Mouse (Mus musculus) limb, embryonic 13.5 days (tissue): ENCODE data around the gene Pou3f1. TPM values are rescaled to one million over a fixed set of nuclear protein-coding genes. Genes with fewer than 3 reads are reported as not detected.
A peak's percentile ranks its signal among the peaks of the same experiment; 100 is the strongest.

Source experiments
- ATAC-seq: fragments of 200-750 bp; cut with Nextera tagmentation; 2 replicates; pipeline ENCODE4 v1.8.0; 2017; ENCODE audit warnings: low read depth, moderate number of reproducible peaks, moderate TSS enrichment; ENCODE audit not compliant: low FRiP score
- H3K27ac ChIP-seq: fragments of 300-500 bp; sonication (generic); 2 replicates; pipeline ENCODE4 v1.5.1; 2015; ENCODE audit warnings: inconsistent platforms, mild to moderate bottlenecking, moderate library complexity
- H3K27me3 ChIP-seq: fragments of 300-500 bp; sonication (generic); 2 replicates; pipeline ENCODE4 v1.6.1; 2015; ENCODE audit warnings: mild to moderate bottlenecking, inconsistent platforms
- H3K36me3 ChIP-seq: fragments of 300-500 bp; sonication (generic); 2 replicates; pipeline ENCODE4 v1.6.1; 2015; ENCODE audit warnings: inconsistent platforms, mild to moderate bottlenecking, moderate library complexity
- H3K4me1 ChIP-seq: fragments of 300-500 bp; sonication (generic); 2 replicates; pipeline ENCODE4 v1.6.1; 2015; ENCODE audit warnings: inconsistent platforms
- H3K4me2 ChIP-seq: fragments of 300-500 bp; sonication (generic); replicated peaks from 2 replicates; pipeline ENCODE4 v1.6.1; 2015; ENCODE audit warnings: inconsistent platforms, mild to moderate bottlenecking, moderate library complexity
- H3K4me3 ChIP-seq: fragments of 300-500 bp; sonication (generic); 2 replicates; pipeline ENCODE4 v1.5.1; 2015; ENCODE audit warnings: moderate library complexity, mild to moderate bottlenecking, inconsistent platforms
- H3K9ac ChIP-seq: fragments of 300-500 bp; sonication (generic); 2 replicates; pipeline ENCODE4 v1.6.1; 2015; ENCODE audit warnings: mild to moderate bottlenecking, inconsistent platforms
- H3K9me3 ChIP-seq: fragments of 300-500 bp; sonication (generic); 2 replicates; pipeline ENCODE4 v1.6.1; 2016; ENCODE audit warnings: inconsistent platforms
- WGBS: fragments of 180-500 bp; shearing (Covaris S2); methylation state at CpG from one replicate; pipeline ENCODE4 v1.1.7; 2015; 5-methylcytosine and 5-hydroxymethylcytosine counted together
- polyA plus RNA-seq: library from polyadenylated mRNA; unstranded; fragments of >200 nt; fragmentation: Nextera tagmentation; extraction: Ambion mirVana; gene quantifications from 2 replicates; pipeline ENCODE4 v1.2.1, GENCODE M21; 2015

Pou3f1 gene
- polyA plus RNA-seq, 1 experiment from 2014 or later = 0.99 TPM

DNA sequence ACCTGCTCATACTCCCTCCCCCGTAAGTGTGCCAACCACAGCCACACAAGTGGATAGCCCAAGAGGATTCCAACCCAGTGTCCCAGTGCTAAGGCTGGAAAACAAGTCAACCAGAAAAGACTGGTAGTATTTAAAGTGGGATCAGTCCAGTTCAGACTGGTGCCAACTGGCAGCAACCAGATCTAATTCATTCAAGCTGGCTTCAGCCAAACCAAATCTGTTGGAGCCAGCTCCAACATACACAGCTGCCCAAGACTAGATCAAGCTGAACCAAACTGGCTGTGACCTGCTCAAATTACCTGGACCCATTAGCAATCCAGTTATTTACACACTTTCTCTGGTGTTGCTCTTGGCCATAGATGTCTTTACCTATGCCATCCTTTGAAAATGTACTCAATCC, 29.8 kb upstream of the Pou3f1 start:
- no peak overlapping the region for H3K27ac ChIP-seq
- peaks cover 5% of the 10 kb centered on the region; the same call in 1 of the 2 replicates for H3K4me1 ChIP-seq
- no peak for ATAC-seq
- no peaks in the 10 kb centered on the region for H3K9me3 ChIP-seq
- H3K4me3 ChIP-seq = no peak overlapping the region
- H3K9ac ChIP-seq = no peak overlapping the region
- WGBS = 47% methylated on average over 1 of the region's 1 CpGs
- no peaks in the 10 kb centered on the region for H3K27me3 ChIP-seq
- no peak overlapping the region for H3K4me2 ChIP-seq
- H3K36me3 ChIP-seq = no peaks in the 10 kb centered on the region

GRCm38 (mm10) chr4:124631456-124631855, 25.2 kb upstream of the Pou3f1 start:
- no peak overlapping the region for H3K4me2 ChIP-seq
- H3K4me1 ChIP-seq = no peaks in the 10 kb centered on the region
- no peak overlapping the region for H3K4me3 ChIP-seq
- H3K9ac ChIP-seq = no peak overlapping the region
- H3K9me3 ChIP-seq = no peaks in the 10 kb centered on the region
- H3K27ac ChIP-seq = no peak overlapping the region
- H3K36me3 ChIP-seq = no peaks in the 10 kb centered on the region
- H3K27me3 ChIP-seq = peaks cover 9% of the 10 kb centered on the region; the same call in 1 of the 2 replicates
- no peak for ATAC-seq
- 33% methylated on average over 4 of the region's 4 CpGs for WGBS

GRCm38 (mm10) chr4:124632856-124633255, 23.8 kb upstream of the Pou3f1 start:
- Histone ChIP-seq H3K4me2 (no peak overlapping the region), H3K4me1 (no peaks in the 10 kb centered on the region), H3K4me3 (no peak overlapping the region), H3K27ac (no peak overlapping the region), H3K27me3 (peaks cover 22% of the 10 kb centered on the region; the same call in 1 of the 2 replicates), H3K9me3 (no peaks in the 10 kb centered on the region), H3K9ac (no peak overlapping the region), H3K36me3 (no peaks in the 10 kb centered on the region)
- 78% methylated on average over 10 of the region's 10 CpGs for WGBS
- ATAC-seq = no peak

GRCm38 (mm10) chr4:124633281-124633680, 23.3 kb upstream of the Pou3f1 start:
- H3K36me3 ChIP-seq = no peaks in the 10 kb centered on the region
- H3K27ac ChIP-seq = no peak overlapping the region
- no peak overlapping the region for H3K4me3 ChIP-seq
- no peak overlapping the region for H3K4me2 ChIP-seq
- H3K9ac ChIP-seq = no peak overlapping the region
- ATAC-seq = no peak
- 6% methylated on average over 9 of the region's 9 CpGs for WGBS
- H3K4me1 ChIP-seq = no peaks in the 10 kb centered on the region
- peaks cover 26% of the 10 kb centered on the region; the same call in 1 of the 2 replicates for H3K27me3 ChIP-seq
- no peaks in the 10 kb centered on the region for H3K9me3 ChIP-seq

- Histone ChIP-seq H3K9ac (no peak overlapping the region), H3K36me3 (no peaks in the 10 kb centered on the region), H3K27ac (no peak overlapping the region), H3K27me3 (peaks cover 66% of the 10 kb centered on the region), H3K4me1 (no peaks in the 10 kb centered on the region), H3K4me2 (no peak overlapping the region), H3K4me3 (no peak overlapping the region), H3K9me3 (no peaks in the 10 kb centered on the region)
- ATAC-seq = no peak
- WGBS = 21% methylated on average over 12 of the region's 12 CpGs
Measured at GRCm38 (mm10) chr4:124639715-124640114, 16.9 kb upstream of the Pou3f1 start.

GRCm38 (mm10) chr4:124643859-124644258, 12.7 kb upstream of the Pou3f1 start:
- WGBS = 91% methylated on average over 9 of the region's 9 CpGs
- no peak overlapping the region for H3K4me3 ChIP-seq
- H3K27ac ChIP-seq = no peak overlapping the region
- no peak overlapping the region for H3K9ac ChIP-seq
- H3K9me3 ChIP-seq = no peaks in the 10 kb centered on the region
- ATAC-seq = no peak
- H3K4me1 ChIP-seq = peaks cover 13% of the 10 kb centered on the region
- no peaks in the 10 kb centered on the region for H3K36me3 ChIP-seq
- peaks cover 53% of the 10 kb centered on the region for H3K27me3 ChIP-seq
- H3K4me2 ChIP-seq = no peak overlapping the region

DNA sequence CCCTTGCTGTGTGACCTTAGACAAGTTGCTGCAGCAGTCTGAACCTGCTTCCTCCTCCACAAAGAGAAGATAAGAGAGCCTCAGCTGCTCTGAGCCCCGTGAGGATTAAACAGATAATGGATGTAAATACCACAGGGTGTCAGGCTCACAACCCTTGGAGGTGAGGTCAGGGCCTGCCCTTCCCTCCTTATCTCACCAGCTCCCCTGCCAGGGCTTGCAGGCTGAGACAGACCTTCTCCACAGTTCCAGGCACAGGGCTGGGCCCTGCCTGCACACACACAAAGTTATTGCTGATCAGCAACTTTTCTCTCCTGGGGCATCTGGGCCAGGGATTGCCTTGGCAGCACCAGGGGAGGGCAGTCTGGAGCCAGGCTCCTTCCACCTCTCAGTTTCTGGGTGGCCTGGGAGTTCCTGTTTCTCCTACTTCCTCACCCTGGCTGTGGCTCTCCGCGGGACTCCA, 11.6 kb upstream of the Pou3f1 start:
- Histone ChIP-seq H3K27me3 (peaks cover 53% of the 10 kb centered on the region), H3K9me3 (no peaks in the 10 kb centered on the region), H3K9ac (no peak overlapping the region), H3K4me1 (peaks cover 13% of the 10 kb centered on the region), H3K36me3 (no peaks in the 10 kb centered on the region), H3K4me3 (no peak overlapping the region), H3K4me2 (no peak overlapping the region), H3K27ac (no peak overlapping the region)
- no peak for ATAC-seq
- WGBS = 12% methylated on average over 3 of the region's 3 CpGs

GRCm38 (mm10) chr4:124646591-124646990, 10.0 kb upstream of the Pou3f1 start:
- no peaks in the 10 kb centered on the region for H3K36me3 ChIP-seq
- 11% methylated on average over 8 of the region's 8 CpGs for WGBS
- no peaks in the 10 kb centered on the region for H3K9me3 ChIP-seq
- peaks cover 13% of the 10 kb centered on the region for H3K4me1 ChIP-seq
- H3K27me3 ChIP-seq = peaks cover 54% of the 10 kb centered on the region
- H3K9ac ChIP-seq = peak overlapping the region; percentile 26; the same call in 1 of the 2 replicates
- peak overlapping the region; percentile 50 for H3K4me2 ChIP-seq
- no peak overlapping the region; the same call in 1 of the 2 replicates for H3K27ac ChIP-seq
- 0 out of 2 replicates have a peak overlapping the region, but pooled peaks have one; percentile 8 for H3K4me3 ChIP-seq
- ATAC-seq = no peak

DNA sequence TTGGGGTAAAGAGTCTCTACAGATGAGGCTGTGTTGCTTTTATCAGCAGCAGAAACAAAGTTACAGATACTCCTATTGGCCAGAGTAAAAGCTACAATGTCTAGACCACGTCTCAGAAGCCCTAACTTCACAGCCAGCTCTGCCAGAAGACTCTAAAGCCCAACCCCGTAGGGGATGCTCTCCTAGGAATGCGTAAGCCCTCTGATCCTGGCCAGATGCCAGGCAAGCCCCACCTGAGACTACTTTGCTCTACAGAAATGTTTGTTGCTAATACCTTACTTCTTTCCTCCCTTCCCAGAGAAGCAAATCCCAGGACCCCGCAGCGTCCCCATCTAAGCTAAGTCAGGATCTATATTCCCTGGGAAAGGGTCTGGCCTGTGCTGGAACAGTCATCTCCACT, 8.7 kb upstream of the Pou3f1 start:
- no peak overlapping the region for H3K27ac ChIP-seq
- peaks cover 18% of the 10 kb centered on the region for H3K4me1 ChIP-seq
- no peak overlapping the region for H3K4me2 ChIP-seq
- WGBS = 25% methylated on average over 5 of the region's 5 CpGs
- H3K9ac ChIP-seq = no peak overlapping the region
- no peak for ATAC-seq
- H3K27me3 ChIP-seq = peaks cover 58% of the 10 kb centered on the region
- no peaks in the 10 kb centered on the region for H3K36me3 ChIP-seq
- no peaks in the 10 kb centered on the region for H3K9me3 ChIP-seq
- no peak overlapping the region for H3K4me3 ChIP-seq

DNA sequence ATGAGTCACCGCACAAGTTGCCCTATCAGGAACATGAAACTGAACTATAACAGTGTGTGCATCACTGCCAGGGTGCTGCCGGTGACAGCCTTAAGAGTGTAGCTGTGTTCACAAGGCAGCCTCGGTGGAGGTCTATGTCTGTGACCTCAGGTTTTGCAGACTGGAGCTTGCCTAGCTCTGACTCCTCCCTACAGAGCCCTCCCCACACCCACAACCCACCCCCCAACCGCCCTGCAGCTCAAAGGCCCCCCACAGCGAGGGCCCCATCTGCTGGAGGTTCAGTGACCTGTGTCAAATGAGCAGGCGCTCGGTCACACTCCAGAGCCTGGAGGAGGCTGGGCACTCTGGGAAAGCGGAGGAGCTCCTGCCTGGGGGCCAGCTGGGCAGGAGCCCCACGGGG, 3.7 kb upstream of the Pou3f1 start:
- 3% methylated on average over 9 of the region's 9 CpGs for WGBS

DNA sequence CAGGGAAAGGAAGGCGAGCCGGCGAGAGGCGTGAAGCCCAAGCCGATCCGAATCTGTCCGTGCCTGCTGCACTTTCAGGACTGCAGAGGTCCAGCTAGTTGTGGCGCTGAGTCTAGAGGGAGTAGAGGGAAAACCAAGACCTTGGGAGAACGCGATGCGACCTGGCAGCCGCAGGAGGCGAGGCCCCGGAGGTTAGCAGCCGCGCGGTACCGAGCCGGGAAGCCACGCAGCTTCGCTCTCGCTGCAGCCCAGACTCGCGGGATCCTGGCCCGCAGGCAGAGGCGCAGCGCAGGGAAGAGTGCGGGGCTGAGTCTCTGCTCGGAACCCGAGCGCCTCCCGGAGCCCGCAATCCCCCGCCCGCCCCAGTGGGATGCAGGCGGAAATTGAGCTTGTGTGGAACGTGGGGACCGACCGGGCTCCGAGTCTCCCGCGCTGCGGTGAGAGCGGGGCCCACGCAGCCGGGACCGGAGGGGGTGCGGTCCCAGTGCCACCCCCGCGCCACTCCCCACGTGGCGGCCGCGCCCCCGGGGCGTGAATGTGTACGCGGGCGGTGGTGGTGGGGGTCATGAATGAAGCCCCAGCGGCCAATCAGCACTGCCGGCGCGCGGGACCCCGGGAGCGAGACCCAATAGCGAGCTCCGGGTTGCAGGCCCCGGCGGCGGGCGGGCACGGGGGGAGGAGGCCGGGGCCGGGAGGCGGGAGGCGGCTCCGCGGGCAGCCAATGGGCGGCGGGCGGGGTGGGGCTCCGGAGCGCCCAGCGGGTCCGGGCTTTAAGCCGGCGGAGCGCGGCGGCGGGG, 445 bp downstream of the Pou3f1 start:
- under 1% methylated on average over 64 of the region's 92 CpGs for WGBS
- Histone ChIP-seq H3K9ac (peak overlapping the region; percentile 61), H3K4me3 (peak overlapping the region; percentile 61), H3K4me2 (peak overlapping the region; percentile 97), H3K36me3 (no peaks in the 10 kb centered on the region), H3K27me3 (peaks cover 94% of the 10 kb centered on the region), H3K27ac (no peak overlapping the region), H3K9me3 (no peaks in the 10 kb centered on the region), H3K4me1 (peaks cover 34% of the 10 kb centered on the region)
- peak; percentile 94 for ATAC-seq

More for the DNA sequence above, 3.7 kb upstream of the Pou3f1 start:
- H3K36me3 ChIP-seq = no peaks in the 10 kb centered on the region
- no peak overlapping the region for H3K4me3 ChIP-seq
- H3K27ac ChIP-seq = no peak overlapping the region
- no peak overlapping the region for H3K4me2 ChIP-seq
- no peak for ATAC-seq
- peaks cover 19% of the 10 kb centered on the region for H3K4me1 ChIP-seq
- no peak overlapping the region for H3K9ac ChIP-seq
- H3K9me3 ChIP-seq = no peaks in the 10 kb centered on the region
- peaks cover 89% of the 10 kb centered on the region for H3K27me3 ChIP-seq

DNA sequence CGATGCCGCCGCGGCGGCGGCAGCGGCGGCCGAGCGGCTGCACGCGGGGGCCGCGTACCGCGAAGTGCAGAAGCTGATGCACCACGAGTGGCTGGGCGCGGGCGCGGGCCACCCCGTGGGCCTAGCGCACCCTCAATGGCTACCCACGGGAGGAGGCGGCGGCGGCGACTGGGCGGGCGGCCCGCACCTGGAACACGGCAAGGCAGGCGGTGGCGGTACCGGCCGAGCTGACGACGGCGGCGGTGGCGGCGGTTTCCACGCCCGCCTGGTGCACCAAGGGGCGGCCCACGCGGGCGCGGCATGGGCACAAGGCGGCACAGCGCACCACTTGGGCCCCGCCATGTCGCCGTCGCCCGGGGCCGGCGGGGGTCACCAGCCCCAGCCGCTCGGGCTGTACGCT, 1.2 kb downstream of the Pou3f1 start:
- WGBS = 1% methylated on average over 55 of the region's 61 CpGs
- peak; percentile 8; the same call in 1 of the 2 replicates for ATAC-seq
- Histone ChIP-seq H3K9ac (peak overlapping the region; percentile 61), H3K27me3 (peaks cover 94% of the 10 kb centered on the region), H3K9me3 (no peaks in the 10 kb centered on the region), H3K4me1 (peaks cover 30% of the 10 kb centered on the region), H3K27ac (no peak overlapping the region), H3K4me2 (peak overlapping the region; percentile 97), H3K4me3 (peak overlapping the region; percentile 61), H3K36me3 (no peaks in the 10 kb centered on the region)
